Mouse (Mus musculus) skeletal muscle tissue, adult 2 months (tissue): ENCODE results near the gene Ube3b.

Source experiments
- DNase-seq: peaks from one replicate; pipeline ENCODE4 v3.0.0-alpha.2; 2012; ENCODE audit warnings: low read depth, low spot score

Ube3b gene

DNA sequence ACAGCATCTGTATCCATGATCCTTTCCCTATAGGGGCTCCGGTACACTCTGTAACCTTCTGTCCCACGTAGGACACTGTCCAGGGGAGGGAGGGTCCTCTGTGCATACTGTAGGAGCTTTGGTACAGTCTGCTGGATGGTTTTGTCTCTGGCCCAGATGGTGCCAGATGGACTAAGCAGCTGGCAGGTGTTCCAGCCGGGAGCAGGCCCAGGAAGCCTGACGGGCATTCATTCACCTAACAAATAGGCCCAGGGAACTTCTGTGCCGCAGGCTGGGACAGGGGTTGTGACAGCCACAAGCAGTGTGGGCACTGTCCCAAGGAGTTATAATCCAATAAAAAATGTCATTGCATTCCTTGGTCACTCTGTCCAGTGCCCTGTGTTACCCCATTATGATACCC, 43.6 kb downstream of the Ube3b start:
- DNase-seq: no peak

GRCm38 (mm10) chr5:114426732-114427131, 46.3 kb downstream of the Ube3b start:
- DNase-seq: no peak

DNA sequence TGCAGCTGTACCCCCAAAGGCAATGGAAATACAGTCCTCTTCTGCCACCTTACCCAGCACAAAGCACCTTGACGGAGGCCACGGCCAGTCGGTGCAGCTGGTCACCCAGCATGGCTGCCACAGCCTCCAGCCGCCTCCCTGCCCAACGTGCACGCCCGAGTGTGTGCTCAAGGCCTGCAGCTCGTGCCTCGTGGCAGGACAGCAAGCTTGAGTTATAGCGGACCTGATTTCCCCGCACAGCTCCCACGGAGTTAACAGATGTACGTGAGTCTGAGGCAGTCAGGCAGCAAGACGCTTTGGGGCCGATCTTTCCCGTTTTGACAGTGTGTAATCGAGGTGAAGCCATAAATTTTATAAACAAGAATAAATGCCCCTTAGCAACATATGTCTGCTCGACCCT, 48.2 kb downstream of the Ube3b start:
- DNase-seq: no peak

DNA sequence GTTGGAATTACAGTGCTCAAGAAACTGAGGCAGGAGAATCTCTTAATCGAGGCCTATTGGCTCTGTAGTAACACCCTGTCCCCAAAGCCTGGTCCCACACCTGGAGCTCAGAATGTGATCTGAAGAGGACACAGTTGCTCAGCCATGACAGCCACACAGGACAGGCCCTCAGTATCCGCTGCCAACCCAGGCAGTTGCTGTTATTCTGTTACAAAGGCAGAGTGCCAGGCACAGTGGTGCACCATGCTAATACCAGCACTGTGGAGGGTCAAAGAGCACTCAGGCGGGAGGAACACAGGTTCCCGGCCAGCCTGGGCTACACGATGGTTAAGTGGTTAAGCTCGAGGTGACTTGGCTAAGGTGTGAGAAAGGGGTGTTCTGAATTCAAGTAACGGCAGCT, 49.4 kb downstream of the Ube3b start:
- no peak for DNase-seq

GRCm38 (mm10) chr5:114434359-114434758, 54.0 kb downstream of the Ube3b start:
- DNase-seq: no peak

GRCm38 (mm10) chr5:114435588-114435987, 55.2 kb downstream of the Ube3b start:
- DNase-seq: no peak

DNA sequence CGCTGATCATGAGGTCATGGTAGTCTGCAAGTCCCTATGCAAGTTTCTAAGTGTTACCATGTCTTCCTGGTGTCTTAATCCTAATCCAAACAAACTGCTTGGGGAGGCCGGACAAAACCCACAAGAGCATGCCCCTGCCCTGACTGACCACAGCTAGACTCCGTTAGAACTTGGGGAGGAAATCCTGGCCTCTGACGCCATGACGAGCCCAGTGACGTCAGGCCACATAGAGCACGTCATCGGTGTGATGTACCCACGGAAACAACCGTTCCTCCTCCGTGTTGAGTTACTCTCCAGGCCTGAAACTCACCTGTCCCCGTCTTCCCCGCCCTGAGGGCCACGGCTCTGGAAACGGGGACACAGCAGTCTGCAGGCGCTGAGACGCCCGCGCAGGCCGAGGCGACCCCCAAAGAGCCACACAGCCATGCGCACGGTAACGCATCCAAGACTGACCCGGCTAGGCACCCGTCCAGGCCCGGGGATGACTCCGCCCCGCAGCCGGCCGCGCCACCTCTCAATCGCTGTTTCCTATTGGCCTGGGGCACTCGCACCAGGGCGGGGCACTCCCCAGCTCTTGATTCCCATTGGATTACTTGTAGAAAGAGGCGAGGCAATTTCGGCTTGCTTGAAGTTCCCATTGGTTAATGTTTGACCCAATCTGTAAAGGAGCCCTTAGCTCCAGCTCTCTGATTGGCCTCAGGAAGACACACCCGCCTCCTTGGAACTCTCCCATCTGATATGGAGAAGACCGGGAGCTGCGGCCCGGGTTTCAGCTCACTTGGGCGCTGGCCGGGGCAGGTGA, 63.4 kb downstream of the Ube3b start, which contains the start of the genes Mmab and Mvk:
Mmab (minus strand) TSS at position 495 of the 802 bp plus-strand sequence.
Mvk (plus strand) TSS at position 704 of the 802 bp plus-strand sequence.
- DNase-seq: peak; percentile 97

DNA sequence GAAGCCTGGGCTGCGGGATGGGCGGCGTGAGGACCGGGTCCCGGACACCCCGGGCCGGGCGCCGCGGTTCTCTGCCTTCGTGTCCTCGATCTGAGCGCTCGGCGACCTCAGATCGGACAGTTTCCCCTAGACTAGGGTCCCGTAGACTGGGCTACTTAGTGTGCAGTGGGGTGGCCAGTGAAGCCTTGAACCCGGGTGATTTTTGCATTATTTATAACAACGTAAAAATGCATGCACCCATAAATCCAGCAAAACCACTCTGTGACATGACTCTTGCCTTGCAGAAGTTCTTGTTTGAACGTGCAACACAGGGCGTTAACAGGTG, 63.9 kb downstream of the Ube3b start:
- DNase-seq: no peak

DNA sequence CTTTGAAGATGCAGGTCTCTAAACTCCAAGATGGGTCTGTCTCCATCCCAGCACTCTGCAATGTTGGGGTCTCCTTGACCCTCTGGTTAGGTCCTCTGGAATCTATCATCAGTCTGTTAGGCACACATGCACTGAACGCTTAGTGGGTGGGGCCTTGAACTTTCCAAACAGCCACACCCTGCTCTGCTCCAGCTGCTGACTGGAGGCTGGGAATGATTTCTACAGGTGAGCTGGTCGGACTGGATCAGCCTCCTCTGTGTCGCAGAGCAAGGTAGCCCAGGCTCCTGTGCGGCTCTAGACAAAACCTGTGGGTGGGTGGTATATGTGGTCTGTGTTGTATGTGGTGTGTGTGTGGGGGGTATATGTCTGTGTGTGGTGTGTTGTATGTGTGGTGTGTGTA, 68.6 kb downstream of the Ube3b start:
- DNase-seq: no peak

DNA sequence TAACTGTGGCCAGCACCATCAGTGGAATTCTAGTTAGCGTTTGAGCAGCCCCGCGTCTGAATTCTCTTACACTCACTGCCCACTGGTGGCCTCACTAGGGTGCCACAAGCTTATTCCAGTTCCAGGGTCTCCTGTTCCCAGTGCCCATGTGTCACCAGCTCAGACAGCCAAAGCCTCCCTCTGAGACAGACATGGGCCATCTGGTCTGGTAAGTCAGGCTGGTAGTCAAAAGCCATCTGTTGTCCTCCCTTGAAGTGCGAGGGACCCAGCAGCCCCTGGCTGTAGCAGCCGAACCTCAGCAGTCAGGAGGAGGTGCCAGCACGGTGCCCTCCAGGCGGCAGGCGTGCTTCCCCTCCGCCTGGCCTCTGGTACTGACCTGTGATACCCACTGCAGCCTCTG, 75.9 kb downstream of the Ube3b start:
- no peak for DNase-seq

- DNase-seq: no peak
Observed at GRCm38 (mm10) chr5:114456995-114457605, 76.7 kb downstream of the Ube3b start.

GRCm38 (mm10) chr5:114461238-114461637, 80.8 kb downstream of the Ube3b start:
- DNase-seq: peak; percentile 61

DNA sequence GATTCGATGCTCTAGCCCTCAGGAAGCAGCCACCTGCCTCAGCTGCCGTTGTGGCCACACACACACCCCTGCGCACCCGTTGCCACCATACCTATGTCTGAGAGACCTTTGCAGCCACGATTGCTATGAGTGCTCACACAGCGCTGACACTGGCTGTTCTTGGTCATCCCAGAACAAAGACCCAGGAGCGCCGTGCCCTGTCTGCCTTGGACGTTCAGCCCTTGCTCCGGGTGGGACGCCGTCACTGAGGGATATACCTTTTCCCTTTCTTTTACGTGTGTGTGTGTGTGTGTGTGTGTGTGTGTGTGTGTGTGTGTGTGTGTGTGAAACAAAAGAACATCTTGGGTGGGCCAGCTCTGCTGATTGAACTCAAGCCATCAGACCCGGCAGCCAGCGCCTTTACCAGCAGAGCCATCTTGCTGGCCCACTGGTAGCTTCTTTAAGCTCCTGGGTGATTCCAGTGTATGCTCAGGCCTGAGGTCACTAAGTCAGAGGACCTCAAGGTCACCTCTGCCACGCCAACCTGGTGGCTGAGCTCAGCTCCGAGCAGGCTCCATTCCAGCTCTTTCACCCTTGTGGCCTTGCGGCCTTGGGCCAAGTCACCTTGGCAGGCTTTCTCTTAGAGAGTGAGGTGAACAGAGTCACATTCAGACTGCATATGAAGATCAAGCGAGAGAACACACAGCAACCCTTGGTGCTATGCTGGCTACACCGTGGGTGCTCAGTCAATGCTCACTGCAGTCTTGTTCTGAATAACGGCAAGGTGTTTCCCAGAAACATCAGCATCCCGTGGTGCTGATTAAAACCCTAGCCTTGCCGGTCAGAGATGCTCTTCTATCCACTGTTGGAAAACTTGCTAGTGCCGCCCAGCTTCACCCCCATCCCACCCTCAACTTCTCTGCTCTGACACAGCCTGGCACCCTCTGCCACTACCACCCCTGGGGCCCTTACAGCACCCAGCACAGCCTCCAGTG, 81.9 kb downstream of the Ube3b start:
- no peak for DNase-seq

DNA sequence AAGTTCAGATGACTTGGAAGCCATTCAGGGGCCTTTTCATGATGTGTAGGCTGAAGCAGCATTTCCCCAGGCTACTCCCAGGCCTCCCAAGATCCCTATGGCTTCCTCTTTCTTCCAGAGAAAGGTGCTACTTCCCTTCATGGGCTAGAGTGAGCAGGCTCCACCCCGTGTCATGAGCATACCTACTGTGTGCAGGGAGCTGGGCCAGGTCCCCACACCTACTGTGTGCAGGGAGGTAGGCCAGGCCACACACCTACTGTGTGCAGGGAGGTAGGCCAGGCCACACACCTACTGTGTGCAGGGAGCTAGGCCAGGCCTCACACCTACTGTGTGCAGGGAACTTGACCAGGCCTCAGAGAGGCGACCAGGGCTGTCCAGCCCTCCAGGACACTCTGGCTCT, 84.2 kb downstream of the Ube3b start:
- no peak for DNase-seq

DNA sequence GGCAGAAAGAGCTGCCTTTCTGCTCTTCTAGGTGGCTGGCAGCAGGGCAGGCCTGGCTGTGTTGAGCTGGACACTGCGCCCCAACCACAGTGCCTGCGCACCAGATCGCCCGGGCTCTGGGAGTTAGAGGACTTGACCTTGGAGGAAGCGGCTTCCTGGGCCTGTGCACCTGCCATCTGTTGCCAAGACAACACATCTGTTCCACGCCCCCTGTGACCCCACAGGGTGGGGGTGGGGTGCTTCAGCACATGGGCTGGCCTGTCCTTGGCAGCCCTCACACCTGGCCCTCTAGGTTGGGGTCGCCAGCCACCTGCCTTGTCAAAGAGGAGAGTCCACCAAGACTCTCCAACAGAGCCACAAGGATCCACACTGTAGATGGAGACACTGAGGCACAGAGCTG, 85.2 kb downstream of the Ube3b start:
- DNase-seq: no peak

GRCm38 (mm10) chr5:114467019-114467418, 86.6 kb downstream of the Ube3b start:
- DNase-seq: no peak

DNA sequence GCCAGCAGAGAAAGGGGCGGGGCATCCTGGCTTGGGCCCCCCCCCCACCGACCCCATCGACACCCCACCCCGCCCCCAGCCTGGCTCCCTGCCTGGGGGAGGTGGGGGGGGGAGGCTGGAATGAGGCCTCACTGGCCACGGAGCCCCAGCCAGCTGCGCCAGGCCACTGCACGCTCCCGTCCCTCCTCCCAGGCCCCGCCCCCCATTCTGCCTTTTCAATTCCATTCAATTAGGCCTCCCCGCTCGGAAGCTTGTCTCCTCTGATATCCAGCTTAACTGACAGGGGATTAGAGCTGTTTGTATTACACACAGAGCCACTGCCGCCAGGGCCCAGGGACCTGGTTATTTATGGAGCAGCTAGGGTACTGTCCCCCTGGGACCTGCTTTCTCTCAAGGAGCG, 87.0 kb downstream of the Ube3b start:
- no peak for DNase-seq

DNA sequence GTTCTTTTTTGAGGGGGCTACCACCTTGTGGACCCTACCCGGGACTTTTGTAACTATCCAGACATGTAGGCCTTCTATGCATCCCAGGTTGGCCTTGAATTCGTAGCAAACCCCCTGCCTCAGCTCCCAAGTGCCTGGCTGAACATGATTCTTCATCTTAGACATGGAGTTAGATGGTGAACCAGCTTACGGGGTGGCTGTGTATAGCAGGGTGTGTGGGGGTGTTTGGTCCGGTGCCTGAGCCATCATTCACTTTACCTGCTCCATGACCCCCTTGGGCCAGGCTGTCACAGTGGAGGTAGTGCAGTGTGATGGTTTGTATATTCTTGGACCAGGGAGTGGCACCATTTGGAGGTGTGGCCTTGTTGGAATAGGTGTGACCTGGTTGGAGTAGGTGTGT, 87.6 kb downstream of the Ube3b start:
- DNase-seq: no peak

DNA sequence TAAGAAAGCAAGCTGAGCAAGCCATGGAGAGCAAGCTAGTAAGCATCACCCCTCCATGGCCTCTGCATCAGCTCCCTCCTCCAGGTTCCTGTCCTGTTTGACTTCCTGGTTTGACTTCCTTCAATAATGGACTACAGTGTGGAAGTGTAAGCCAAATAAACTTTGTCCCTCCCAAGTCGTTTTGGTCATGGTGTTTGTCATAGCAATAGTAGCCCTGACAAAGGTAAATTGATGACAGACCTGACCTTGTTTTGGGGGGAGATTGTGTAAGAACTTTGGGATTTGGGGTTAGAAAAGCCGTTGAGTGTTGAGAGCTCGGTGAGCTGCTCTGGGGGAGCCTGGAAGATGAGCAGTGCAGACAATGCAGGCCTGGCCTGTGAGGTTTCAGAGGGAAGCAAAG, 90.0 kb downstream of the Ube3b start:
- no peak for DNase-seq
